Mouse (Mus musculus) right cerebral cortex, adult 2 months (tissue): ENCODE results near the gene Gkn1.

Source experiments
- DNase-seq, 2 experiments: peaks; one replicate each; pipeline ENCODE4 v3.0.0; 2021 to 2022; ENCODE audit warnings: low spot score in 2 of 2

Gkn1 gene

GRCm38 (mm10) chr6:87350829-87351228 is at the start of gene Gkn1:
Gkn1 (minus strand) TSS chr6:87350942.
- no peak for DNase-seq

GRCm38 (mm10) chr6:87399886-87400566 is 49.3 kb upstream of the Gkn1 start:
- no peak for DNase-seq

DNA sequence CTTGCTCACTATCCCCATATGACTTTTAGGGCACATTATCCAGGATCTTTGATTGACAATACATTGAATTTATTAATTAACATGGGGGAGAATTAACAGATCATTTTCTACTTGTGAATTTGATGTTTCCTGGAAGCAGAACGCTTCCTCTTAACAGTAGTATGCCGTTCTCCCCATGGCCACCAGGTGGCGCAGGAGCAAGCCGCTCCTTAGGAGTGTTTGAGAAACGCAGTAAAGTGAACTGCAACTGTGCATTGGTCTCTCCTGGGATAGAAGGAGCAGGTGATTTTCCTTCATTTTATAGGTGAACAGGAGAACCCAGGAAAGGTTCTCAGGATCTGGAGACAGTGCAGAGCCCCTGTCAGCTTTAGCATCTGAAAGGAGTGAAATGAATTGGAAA is 48.4 kb upstream of the Gkn1 start:
- peak; percentile 81 to 84 for DNase-seq

- DNase-seq = no peak
These were observed 44.0 kb upstream of the Gkn1 start for GRCm38 (mm10) chr6:87394783-87395182.

DNA sequence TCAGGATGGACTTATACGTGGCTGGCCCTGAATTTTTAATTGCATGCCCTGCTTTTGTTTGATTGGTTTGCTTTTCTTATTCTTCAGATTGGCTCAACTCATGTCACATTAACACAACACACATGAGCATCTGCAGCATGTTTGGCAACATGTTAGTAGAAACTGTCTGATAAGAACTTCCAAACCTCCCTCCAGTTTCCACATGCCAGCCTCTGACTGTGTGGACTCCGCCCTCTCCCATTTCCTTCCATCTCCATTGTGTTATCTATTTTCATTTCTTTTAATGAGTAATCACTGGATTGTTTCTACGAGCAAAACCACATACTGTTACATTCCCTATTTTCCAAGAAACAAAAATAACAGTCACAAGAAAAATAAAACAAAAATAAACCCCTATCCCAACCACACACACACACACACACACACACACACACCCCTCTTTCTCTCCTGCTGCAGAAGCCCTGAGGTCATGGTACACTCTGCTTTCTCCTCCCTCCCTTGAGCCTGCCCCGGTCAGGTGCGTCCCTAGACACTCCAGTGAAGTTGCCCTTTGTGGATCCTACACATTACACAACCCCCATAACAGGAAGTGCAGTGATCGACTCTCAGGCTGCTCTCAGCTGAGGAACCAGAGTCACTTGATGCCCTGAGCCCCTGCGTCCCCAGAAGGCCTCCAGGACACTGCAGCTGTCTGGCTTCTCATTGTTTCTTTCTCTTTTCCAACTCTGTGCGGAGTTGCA is 42.9 kb upstream of the Gkn1 start:
- DNase-seq = no peak

DNA sequence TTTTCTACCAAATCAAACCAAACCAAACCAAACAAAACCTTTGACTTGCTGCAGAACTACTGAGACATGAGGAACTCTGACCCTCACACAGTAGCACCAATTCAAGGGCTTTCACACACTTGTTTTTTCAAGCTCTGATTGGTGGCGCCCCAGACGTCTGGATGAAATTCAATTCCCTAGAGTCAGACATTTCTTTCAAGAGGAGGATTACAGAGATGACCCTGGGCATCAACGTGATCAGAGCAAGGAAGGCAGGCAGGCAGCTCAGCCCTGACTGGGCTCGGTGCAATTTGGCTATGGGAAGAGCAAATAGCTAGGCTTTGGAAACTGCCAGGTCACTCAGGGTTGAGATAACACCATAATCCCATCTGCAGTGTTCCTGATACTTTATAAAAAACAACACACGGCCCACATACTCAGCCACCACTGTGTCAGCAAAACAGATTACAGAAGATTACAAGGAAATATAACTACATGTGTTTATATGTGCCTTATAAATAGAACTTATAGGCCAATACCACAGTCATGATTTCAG is 38.8 kb upstream of the Gkn1 start:
- DNase-seq = no peak

DNA sequence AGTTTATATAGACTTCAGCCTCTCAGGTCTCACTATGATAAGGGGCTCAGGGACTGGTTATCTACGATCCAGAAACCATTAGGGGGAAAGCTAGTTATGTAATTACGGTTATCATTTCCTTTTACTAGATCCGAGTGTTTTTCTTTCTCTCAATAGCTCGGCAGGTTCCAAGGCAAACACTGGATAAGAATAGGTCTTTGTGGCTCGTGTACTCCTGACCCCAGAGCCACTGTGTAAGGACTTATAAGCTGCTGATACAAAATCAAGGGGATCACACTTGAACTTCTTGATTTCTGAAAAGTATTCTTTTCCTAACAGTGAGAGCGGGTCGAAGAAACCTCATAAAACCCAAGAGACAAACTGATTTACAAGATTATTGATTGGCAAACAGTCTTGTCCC is 38.1 kb upstream of the Gkn1 start, which contains the start of gene Gkn3:
TSS of gene Gkn3 (minus strand) at position 59 of the 400 bp plus-strand sequence.
- DNase-seq = no peak

GRCm38 (mm10) chr6:87386681-87387080 is 35.9 kb upstream of the Gkn1 start:
- DNase-seq = no peak

DNA sequence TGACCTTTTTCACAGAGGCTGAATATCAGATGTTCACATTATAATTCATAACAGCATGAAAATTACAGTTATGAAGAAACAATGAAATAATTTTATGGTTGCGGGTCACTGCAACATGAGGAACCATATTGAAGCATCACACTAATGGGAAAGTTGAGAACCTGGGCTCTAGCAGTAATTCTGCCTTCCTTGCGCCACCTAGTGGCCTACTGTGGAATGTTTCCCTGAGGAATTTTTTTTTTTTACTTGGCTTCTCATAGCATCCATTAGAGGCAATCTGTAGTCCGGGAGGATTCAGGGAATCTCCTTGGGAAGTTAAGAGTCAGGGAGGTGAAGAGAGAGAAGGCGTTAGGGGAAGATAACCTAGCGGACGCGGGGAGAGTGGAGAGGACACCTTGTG is 35.5 kb upstream of the Gkn1 start:
- peak; percentile 83 for DNase-seq

- peak; percentile 51 to 55 for DNase-seq
These were observed 34.0 kb upstream of the Gkn1 start for GRCm38 (mm10) chr6:87384761-87385160.

- peak; percentile 35 to 52 for DNase-seq
These were observed 33.4 kb upstream of the Gkn1 start for GRCm38 (mm10) chr6:87383926-87384691.

GRCm38 (mm10) chr6:87373057-87373456 is 22.3 kb upstream of the Gkn1 start, which contains the start of gene Gkn2:
Gkn2 (plus strand) TSS chr6:87373357.
- DNase-seq = no peak

DNA sequence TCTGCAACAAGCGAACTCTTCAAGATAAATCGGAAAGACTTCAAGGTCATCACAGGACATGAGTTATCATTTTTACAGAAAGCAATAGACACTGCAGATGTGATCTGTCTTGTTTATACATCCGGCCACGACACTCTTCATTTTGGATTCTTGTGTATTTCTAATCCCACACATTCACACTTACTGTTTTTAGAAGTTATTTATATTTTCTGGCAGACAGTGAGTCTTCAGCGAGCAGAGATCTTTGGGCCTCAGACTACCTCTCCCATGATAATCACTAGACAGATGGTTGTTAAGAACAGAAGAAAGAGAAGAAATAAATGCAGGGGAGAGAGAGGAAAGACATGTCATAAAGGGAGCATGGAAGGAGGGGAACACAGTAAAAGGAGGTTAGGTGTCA is 18.5 kb upstream of the Gkn1 start:
- no peak for DNase-seq

DNA sequence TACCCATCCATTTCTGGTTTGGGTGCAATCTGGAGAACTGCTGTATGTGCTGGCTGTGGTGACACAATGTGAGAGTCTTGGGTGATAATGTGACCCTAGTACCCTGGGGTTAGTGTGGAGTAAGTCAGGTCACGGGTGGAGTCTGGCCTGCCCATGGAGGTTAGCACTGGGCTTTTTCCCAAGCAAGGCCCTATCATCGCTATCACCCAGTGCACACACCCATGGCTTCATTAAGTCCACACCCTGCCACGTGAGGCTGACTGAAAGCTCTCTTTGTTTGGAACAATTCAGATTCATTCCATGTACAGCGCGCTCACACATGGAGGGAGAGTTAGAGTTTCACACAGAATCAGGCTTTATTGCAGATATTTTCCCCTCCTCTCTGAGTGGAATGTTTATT is 3.7 kb upstream of the Gkn1 start:
- DNase-seq = no peak

DNA sequence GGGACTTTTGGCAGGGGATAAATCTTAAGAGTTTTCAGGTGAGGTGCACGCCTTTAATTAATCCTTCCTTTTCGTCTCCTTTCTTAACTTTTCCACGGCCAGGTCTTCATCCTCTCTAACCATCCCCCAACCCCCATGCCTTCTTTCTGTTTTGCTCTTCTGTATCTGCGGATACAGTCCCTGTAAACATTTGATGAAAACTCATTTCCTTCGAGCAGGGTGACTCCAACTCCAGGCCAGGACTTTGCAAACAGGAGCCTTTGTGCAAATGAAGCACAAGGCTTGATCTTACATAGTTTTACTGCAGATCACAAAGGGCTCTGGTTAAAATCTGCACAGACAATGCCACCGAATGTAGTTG is 14.8 kb downstream of the Gkn1 start:
- no peak for DNase-seq

GRCm38 (mm10) chr6:87335091-87335934 is 15.4 kb downstream of the Gkn1 start, which contains the start of gene Antxr1:
Antxr1 (minus strand) TSS chr6:87335821.
- DNase-seq = peak; percentile 46 to 51

DNA sequence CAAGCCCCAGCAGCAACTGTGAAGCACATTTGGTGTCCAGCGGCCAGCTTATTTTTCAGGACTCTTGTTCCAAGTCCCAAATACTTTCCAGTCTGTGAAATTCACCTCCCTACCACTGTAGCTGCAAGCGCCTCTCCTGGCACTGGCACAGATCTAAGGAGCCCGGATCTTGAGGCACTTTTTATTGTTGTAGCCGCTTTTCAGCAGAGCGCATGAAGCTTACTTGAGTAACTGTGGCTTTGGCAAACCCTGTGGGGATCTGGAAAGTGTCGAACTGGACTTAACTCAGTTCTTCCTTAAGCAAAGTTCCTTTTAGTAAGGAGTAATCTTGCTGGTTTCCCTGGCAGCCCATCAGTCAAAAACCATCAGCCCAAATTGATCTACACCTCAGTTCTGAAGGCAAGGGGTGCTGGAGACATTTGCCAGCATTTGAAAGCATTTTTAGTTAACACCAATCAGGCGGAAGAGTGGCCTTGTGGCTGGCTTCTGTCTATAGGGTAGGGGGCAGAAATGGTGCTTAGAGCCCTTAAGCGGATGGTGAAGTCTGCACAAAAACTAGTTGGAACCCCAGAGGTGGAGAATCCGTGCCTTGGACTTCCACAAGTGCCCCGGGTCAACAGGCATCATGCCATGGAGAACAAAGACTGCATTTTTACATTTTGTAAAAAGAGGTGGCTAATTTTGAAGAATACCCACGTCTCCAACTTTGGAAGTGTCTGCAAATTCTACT is 16.2 kb downstream of the Gkn1 start:
- peak; percentile 46 to 62 for DNase-seq

GRCm38 (mm10) chr6:87332380-87332779 is 18.4 kb downstream of the Gkn1 start:
- no peak for DNase-seq

DNA sequence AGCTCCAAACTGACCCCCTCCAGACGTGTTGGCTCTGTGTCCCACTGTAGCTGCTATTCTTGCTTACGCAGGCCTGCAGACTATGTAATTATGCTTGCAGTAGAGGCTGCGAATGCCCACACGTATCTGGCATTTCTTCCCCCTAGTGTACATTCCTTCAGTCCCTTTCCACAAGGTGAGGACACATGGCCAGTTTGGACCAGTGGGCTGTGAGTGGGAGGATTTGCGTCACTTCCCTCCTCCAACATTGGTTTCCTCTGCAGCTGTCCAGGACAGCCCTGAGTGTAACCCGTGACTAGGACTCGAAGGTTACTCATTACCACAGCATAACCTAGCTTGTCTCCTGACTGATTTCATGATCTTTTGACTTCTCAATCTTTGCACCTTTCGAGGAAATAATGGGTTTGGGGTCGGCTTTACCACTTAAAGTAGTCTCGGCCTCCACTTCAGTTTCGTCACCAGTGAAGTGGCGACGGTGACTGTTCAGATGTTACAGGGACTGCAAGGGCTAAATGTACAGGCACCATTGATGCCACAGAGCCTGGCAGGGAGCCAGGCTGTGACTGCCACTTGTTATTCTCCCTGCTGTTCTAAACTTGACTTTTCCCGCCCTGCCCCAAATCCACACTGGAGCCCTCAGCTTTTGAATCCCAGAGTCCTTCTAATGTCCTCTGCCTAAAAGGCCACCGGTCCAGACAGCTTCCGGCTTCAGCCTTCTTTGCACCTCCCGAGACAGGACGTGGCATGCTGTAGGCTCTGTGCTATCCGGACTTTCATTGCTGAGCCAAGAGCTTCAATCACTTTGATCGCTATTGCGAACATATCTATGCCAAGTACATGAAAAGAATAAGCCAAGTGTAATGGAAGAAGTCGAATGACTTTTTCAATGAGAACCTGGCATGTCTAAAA is 22.2 kb downstream of the Gkn1 start:
- DNase-seq = peak; percentile 10 to 26
